Mouse (Mus musculus) brain, adult 2 months (tissue): Measurements from ENCODE around the gene Prf1.

Experiments
- DNase-seq: peaks from one replicate; pipeline ENCODE4 v3.0.0; 2011; ENCODE audit warnings: low read depth, low spot score

Gene Prf1

GRCm38 (mm10) chr10:61297477-61297876 lies at the start of gene Prf1:
Prf1 (plus strand) TSS chr10:61297833.
- no peak for DNase-seq

- DNase-seq, result no peak
Observed at GRCm38 (mm10) chr10:61248596-61249114, 49.0 kb upstream of the Prf1 start.

- no peak for DNase-seq
Observed at GRCm38 (mm10) chr10:61249951-61250350, 47.7 kb upstream of the Prf1 start.

GRCm38 (mm10) chr10:61254761-61255160 lies 42.9 kb upstream of the Prf1 start:
- DNase-seq, result peak; percentile 84

DNA sequence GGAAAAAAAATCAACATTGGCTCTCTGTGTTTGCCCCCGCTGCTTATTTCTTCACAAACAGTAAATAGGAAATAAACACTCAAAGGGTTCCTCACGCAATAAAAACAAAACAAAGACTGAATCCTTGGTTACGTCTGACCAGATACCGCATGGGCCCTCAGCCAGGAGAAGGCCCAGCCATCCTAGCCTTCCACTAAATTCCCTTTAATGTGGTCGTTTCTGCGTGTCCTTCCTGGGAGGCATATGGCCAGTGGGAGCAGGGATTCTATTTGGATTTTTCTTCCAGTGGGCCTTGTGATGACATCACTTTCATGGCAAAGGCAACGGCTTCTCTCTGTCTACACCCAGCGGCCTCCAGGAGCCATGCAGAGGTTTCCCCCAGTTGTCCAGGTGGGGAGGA lies 42.4 kb upstream of the Prf1 start:
- no peak for DNase-seq

DNA sequence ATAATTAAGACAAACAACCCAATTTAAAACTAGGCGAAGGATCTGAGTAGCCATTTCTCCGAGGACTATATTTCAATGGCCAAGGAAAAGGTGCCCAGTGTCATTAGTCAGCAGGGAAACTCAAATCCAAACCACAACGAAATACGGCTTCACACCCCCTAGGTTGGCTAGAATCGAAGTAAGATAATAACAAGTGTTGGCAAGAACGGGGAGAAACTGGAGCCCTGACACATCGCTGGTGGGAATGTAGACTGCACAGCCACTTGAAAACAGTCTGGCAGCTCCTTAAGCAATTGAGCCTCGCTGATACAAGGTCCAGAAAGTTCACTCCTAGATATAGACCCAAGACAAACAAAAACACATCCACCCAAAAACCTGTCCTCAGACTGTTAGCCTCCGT lies 41.0 kb upstream of the Prf1 start:
- DNase-seq, result no peak

GRCm38 (mm10) chr10:61258131-61258530 lies 39.5 kb upstream of the Prf1 start:
- peak; percentile 84 for DNase-seq

DNA sequence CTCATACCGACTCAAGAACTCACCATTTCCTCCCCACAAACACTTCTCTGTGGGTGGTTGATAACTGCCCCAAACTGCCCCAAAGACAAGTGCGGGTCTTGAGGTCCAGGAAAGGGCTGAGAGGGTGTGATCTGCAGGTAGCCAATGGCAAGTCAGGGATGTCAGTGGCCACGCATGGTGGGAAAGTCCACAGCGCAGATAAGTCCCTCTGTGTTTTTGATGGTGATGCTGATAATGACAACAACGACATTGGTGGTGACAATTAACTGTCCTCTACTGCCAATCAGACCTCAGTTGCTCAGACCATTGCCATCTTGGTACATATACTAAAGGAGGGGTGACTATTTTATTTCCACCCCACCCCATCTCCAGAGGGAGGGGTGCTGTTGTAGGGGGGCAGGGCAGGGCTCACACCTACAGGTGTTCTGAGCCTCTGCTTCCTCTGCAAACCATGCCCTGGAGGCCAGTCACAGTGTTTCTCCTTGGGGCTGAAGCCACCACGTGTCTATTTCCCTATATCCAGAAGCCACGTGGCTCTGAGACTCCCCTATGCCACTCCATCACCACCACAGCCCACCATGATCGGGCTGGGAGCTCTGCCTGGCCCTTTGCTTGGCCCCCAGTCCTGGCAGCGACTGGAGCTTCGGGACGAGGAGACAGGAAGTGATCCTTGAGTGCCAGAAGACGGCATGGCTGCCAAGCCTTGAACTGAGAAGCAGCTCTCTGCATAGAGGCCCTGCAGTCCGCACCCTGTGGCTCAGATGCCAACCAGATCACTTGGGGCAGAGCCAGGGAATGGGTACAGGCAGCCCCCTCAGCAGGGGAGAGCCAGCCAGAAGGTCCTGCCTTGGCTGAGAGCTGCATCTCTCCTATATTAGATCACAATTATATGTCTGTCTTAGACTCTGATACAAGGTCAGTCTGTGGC lies 36.1 kb upstream of the Prf1 start:
- peak; percentile 29 for DNase-seq

DNA sequence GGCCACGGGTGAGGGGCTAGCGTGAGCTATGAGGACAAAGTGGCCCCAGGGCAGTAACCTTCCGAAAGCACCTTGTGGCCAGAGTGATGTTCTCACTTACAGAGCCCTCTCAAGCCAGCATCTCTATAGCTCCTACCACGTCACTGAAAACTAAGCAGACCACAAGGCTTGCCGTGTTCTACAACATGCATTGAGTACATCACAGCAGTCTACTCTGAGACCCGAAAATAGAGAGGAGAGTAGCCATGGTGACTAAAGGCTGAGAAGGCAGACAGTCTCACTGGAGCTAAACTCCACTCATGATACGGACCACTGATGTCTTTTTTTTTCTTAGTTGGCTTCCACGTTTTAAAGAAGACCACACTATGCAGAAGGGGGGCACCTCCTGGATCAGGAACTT lies 34.0 kb upstream of the Prf1 start:
- no peak for DNase-seq

- no peak for DNase-seq
Observed at GRCm38 (mm10) chr10:61267378-61267777, 30.3 kb upstream of the Prf1 start.

DNA sequence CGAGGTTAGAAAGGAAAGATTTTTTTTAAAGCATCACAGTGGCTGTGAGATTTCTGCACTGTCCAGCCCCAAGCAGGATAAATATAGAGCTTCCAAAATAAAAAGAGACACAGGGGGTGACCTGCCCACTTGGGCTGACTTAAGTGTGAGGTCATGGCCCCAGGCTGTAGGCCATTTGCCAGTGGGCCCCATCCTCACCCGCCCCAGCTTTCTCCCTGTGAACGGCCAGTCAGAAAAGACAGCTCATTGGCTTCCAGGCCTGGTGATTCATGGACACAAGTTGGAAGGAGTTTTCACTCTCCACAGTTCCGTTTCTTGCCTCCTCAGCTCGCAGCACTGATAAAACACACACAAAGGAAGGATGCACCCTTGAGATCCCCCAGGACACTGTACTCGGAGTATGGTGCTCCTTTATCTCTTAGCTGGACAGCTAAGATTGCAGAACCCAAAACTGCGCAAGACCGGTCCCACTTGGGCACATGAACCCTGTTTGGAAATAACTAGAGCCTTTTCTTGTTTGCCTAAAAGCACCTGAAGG lies 25.5 kb upstream of the Prf1 start:
- DNase-seq, result no peak

GRCm38 (mm10) chr10:61272631-61273030 lies 25.0 kb upstream of the Prf1 start:
- DNase-seq, result no peak

- DNase-seq, result no peak
Observed at GRCm38 (mm10) chr10:61273081-61273843, 24.4 kb upstream of the Prf1 start, which contains the start of gene Adamts14. Adamts14 (minus strand) TSS chr10:61273438.

DNA sequence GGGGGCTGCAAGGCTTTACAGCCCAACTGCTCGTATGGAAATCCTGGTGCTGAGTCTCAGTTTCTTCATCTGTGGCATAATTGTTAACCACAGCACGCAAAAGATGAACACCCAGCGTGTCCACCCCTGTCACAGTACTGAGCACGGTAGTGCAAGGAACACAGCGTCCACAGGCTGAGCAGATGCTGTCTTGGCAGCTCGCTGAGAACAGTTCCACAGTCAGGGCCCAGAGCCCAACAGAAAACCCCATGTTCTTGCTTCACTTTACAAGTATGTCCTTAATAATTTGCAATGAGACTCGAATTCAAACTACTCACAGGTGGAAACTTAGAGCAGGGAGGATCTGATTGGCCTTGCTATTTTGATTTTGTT lies 23.8 kb upstream of the Prf1 start:
- peak; percentile 36 for DNase-seq

DNA sequence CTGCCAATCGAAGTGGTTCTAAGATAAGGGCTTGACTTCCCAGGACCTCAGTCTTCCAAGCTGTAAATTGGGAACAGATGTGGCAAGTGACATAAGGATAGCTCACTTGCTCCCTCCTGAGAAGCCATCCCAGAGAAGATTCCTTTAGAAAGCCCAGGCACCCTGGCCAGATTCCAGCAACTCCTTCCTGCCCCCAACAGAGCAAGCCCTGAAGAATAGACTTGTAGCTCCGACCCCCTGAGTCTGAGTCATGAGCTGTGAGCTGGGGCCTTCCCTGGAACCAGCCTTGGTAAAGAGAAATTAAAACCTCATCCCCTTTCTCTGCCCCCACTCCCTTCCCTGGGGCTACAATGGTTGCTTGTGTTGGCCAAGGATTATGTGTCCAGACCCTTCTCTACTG lies 23.1 kb upstream of the Prf1 start:
- DNase-seq, result no peak

GRCm38 (mm10) chr10:61275669-61276110 lies 21.9 kb upstream of the Prf1 start:
- peak; percentile 63 for DNase-seq

DNA sequence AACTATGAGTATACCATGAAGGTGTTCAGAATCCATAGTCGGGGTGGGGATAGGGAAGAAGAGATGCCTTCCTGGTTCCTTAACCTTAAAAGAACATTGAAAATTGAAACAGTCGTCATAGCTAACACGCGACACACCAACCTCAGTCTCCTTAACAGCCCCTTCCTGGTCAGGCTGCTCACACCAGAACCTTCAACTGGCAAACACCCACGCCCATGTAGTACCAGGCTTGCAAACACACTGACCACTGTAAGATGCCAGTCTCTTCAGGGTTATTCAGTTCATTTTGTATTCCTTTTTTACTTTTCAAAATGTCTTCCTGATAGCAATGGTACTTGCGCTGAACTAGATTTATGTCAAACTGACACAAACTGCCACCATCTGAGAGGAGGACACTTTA lies 20.6 kb upstream of the Prf1 start:
- DNase-seq, result no peak

DNA sequence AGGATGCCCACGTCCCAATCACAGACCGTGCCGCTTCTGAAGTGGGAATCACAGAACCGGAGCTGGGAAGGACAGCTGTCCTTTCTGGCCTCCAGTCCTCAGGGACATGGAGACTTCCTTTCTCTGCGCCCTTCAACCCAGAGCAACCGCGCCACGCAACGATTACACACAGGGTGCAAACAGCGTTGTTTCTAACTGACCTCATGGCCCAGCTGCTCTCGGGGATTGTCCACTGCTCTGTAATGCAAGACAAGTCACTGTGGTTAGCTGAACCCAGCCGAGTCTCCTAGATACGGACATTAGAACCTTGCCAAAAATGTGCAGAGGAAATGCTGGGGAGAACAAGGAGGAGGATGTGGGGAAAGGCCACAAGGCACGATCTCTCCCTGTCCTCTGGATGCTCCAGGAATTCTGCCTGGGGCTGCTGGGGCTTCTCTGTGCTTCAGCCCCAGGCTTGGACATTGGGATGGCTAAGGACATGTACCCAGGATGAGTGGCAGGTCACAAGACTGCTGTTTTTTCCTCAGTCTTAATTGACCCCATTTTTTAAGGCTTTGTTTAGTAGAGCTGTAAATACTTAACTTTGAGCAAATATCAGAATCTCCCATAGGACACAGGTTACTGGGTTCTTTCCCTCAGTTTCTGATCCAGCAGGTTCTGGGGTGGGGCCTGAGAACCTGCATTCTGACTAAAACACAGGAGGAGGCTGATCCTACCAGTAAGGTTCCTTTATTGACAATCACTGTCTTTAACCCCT lies 19.5 kb upstream of the Prf1 start:
- DNase-seq, result no peak

- no peak for DNase-seq
Observed at GRCm38 (mm10) chr10:61281115-61281514, 16.5 kb upstream of the Prf1 start.

- DNase-seq, result no peak
Observed at GRCm38 (mm10) chr10:61284309-61284708, 13.3 kb upstream of the Prf1 start.

DNA sequence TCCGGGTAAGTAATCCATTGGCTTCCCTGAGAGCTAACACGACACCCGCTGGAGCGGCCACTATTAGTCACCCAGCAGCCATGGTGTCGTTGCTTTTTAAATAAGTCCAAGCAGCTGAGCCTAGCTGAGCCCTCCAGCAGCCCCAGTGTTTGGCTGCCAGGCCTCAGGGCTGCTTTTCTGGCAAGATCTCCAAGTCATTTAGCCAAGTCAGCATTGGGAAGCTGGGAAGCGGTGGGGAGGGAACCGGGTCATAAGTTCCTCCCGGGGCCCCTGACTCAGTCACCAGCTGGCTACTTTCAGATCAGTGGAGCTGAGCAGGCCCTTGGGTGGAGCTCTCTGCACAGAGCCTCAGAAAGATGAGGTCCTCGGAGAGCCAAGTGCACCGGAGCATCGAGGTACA lies 12.4 kb upstream of the Prf1 start:
- DNase-seq, result peak; percentile 75
